Mouse (Mus musculus): Measurements from ENCODE around the gene Cdk4. TPM values are rescaled to one million over a fixed set of nuclear protein-coding genes. Genes with fewer than 3 reads are reported as not detected.

The Cdk4 gene
- polyA plus RNA-seq, 1 experiment = 724 TPM

DNA sequence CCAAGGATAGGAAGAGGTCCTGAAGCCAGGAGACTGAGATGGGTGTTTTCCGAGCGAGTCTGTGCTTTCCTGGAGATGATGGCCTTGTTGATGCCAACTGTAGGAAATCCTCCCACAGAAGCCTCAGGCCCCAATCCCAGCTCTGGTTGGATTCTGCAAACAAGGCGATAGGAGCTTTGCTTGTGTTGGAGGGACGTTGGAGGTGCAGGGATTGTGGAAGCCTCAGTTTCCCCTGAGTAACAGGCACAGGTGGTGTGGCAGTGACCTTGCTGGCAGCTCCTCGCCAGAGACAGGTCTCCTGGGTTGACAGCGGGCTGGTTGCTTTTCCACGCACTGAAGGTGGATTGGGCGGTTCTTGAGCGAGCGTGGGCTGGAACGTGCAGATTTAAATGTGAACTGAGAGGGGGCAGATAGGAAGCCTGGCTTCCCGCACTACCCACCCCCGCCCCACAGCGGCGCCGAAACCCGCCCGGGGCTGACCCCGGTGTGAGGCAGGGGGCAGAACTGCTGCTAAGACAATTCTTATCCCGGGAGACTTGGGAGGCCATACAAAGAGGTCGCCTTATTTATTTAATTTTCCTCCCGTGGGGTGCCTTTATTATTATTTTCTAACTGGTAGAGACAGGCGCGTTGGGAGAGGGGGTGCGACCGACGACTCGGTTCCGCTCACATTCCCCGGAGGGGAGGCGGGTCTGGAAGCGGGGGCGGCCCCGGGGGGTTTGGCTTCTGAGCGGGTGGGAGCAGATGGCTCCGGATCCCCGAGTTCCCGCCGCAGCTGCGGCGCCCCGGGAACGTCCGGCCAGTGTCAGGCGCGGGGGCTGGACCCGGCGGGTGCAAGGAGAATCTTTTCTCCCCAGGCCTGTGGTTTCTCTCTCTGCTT lies 17.8 kb downstream of the Cdk4 start:
- H3K4me1 ChIP-seq (ENCODE audit: control insufficient read depth, insufficient read depth, low read length) = 0 out of 2 replicates have a peak, but pooled peaks cover 1% of the 10 kb centered on the region
- TF ChIP-seq POLR2A (IDR thresholded peaks at IDR 0.05; ENCODE audit: low read depth, low read length) (no peak), CTCF (IDR thresholded peaks at IDR 0.05; ENCODE audit: borderline replicate concordance, insufficient read depth, low read length) (no peak)
- H3K4me3 ChIP-seq (ENCODE audit: insufficient read depth, low read length) = no peak overlapping the region
- no peak overlapping the region for H3K27ac ChIP-seq (ENCODE audit: insufficient read depth, low read length)

- H3K4me3 ChIP-seq (ENCODE audit: insufficient read depth, low read length) = no peak overlapping the region
- H3K4me1 ChIP-seq (ENCODE audit: control insufficient read depth, insufficient read depth, low read length) = 0 out of 2 replicates have a peak, but pooled peaks cover 1% of the 10 kb centered on the region
- no peak for TF ChIP-seq CTCF (IDR thresholded peaks at IDR 0.05; ENCODE audit: borderline replicate concordance, insufficient read depth, low read length)
- no peak for TF ChIP-seq POLR2A (IDR thresholded peaks at IDR 0.05; ENCODE audit: low read depth, low read length)
These were observed 18.8 kb downstream of the Cdk4 start for GRCm38 (mm10) chr10:127081996-127082620.

GRCm38 (mm10) chr10:127083292-127083914 lies 20.1 kb downstream of the Cdk4 start:
- TF ChIP-seq POLR2A (IDR thresholded peaks at IDR 0.05; ENCODE audit: low read depth, low read length) (no peak), CTCF (IDR thresholded peaks at IDR 0.05; ENCODE audit: borderline replicate concordance, insufficient read depth, low read length) (no peak)
- Histone ChIP-seq H3K4me3 (ENCODE audit: insufficient read depth, low read length) (no peak overlapping the region), H3K27ac (ENCODE audit: insufficient read depth, low read length) (no peak overlapping the region), H3K4me1 (ENCODE audit: control insufficient read depth, insufficient read depth, low read length) (0 out of 2 replicates have a peak, but pooled peaks cover 1% of the 10 kb centered on the region)

More at GRCm38 (mm10) chr10:127081996-127082620, 18.8 kb downstream of the Cdk4 start:
- no peak overlapping the region for H3K27ac ChIP-seq (ENCODE audit: insufficient read depth, low read length)

- Histone ChIP-seq H3K4me3 (ENCODE audit: insufficient read depth, low read length) (no peak overlapping the region), H3K4me1 (ENCODE audit: control insufficient read depth, insufficient read depth, low read length) (no peaks in the 10 kb centered on the region), H3K27ac (ENCODE audit: insufficient read depth, low read length) (no peak overlapping the region)
- TF ChIP-seq CTCF (IDR thresholded peaks at IDR 0.05; ENCODE audit: borderline replicate concordance, insufficient read depth, low read length) (no peak), POLR2A (IDR thresholded peaks at IDR 0.05; ENCODE audit: low read depth, low read length) (no peak)
These were observed 20.6 kb downstream of the Cdk4 start for GRCm38 (mm10) chr10:127083915-127084306.

DNA sequence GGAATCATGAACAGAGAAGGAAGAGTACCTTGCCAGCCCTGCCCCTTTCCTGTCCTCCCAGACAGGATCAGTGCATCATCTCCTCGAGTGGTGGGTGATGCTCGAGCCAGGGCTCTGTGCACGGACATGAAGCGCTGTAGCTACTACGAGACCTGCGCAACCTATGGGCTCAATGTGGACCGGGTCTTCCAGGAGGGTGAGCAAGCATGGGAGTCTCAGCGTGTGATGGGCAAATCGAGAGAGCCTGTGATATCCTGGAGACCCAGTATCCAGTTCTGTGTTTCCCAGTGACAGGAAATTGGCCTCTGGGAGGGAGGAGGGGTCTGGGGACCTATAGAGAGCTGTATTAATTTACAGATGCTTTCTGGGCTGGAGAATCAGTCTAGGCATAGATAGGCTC lies 21.7 kb downstream of the Cdk4 start:
- TF ChIP-seq POLR2A (IDR thresholded peaks at IDR 0.05; ENCODE audit: low read depth, low read length) (no peak), CTCF (IDR thresholded peaks at IDR 0.05; ENCODE audit: borderline replicate concordance, insufficient read depth, low read length) (no peak)
- H3K4me1 ChIP-seq (ENCODE audit: control insufficient read depth, insufficient read depth, low read length) = no peaks in the 10 kb centered on the region
- no peak overlapping the region for H3K27ac ChIP-seq (ENCODE audit: insufficient read depth, low read length)

GRCm38 (mm10) chr10:127085633-127086032 lies 22.3 kb downstream of the Cdk4 start:
- no peaks in the 10 kb centered on the region for H3K4me1 ChIP-seq (ENCODE audit: control insufficient read depth, insufficient read depth, low read length)
- TF ChIP-seq CTCF (IDR thresholded peaks at IDR 0.05; ENCODE audit: borderline replicate concordance, insufficient read depth, low read length) (no peak), POLR2A (IDR thresholded peaks at IDR 0.05; ENCODE audit: low read depth, low read length) (no peak)
- H3K4me3 ChIP-seq (ENCODE audit: insufficient read depth, low read length) = no peak overlapping the region
- H3K27ac ChIP-seq (ENCODE audit: insufficient read depth, low read length) = no peak overlapping the region

More for the DNA sequence above, 21.7 kb downstream of the Cdk4 start:
- no peak overlapping the region for H3K4me3 ChIP-seq (ENCODE audit: insufficient read depth, low read length)

- Histone ChIP-seq H3K4me1 (ENCODE audit: control insufficient read depth, insufficient read depth, low read length) (peaks cover 7% of the 10 kb centered on the region), H3K27ac (ENCODE audit: insufficient read depth, low read length) (no peak overlapping the region), H3K4me3 (ENCODE audit: insufficient read depth, low read length) (no peak overlapping the region)
- TF ChIP-seq CTCF (IDR thresholded peaks at IDR 0.05; ENCODE audit: borderline replicate concordance, insufficient read depth, low read length) = no peak
- no peak for TF ChIP-seq POLR2A (IDR thresholded peaks at IDR 0.05; ENCODE audit: low read depth, low read length)
These were observed 27.5 kb downstream of the Cdk4 start for GRCm38 (mm10) chr10:127090560-127091411.

DNA sequence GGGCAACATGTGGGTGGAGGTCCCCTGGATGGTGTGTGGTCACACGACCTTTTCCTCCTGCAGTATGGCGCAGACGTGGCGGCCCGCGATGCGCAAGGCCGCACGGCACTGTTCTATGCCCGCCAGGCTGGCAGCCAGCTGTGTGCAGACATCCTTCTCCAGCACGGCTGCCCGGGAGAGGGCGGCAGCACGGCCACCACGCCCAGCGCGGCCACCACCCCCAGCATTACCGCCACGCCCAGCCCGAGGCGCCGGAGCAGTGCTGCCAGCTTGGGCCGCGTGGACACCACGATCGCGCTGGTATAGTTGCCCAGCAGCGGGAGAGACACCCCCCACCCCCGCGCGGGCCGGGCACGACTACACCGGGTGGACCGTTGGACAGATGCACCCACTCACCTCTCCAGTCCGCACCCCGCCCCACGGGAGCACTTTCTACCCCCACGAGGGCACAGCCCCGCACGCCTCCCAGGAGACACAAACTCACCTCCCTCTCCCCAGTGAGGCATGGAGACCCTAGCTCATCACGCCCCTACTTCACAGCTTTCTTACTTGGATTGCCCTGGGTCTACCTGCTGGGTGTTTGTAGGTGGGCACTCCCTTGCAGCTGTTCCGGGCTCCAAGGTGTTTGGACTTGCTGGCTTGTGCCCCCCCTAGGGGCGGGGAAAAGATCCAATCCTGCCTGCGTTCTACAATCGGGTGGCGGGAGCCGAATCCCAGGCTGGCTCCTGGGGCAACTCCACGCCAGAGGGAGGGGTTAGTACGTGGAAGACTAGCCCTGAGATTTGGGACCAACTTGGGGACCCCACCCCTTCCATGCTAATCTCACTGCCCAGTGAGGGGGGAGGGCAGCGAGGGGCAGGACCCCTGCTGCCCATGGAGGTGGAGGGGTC lies 28.4 kb downstream of the Cdk4 start:
- no peak overlapping the region for H3K4me3 ChIP-seq (ENCODE audit: insufficient read depth, low read length)
- peaks cover 7% of the 10 kb centered on the region for H3K4me1 ChIP-seq (ENCODE audit: control insufficient read depth, insufficient read depth, low read length)
- no peak overlapping the region for H3K27ac ChIP-seq (ENCODE audit: insufficient read depth, low read length)
- TF ChIP-seq CTCF (IDR thresholded peaks at IDR 0.05; ENCODE audit: borderline replicate concordance, insufficient read depth, low read length) = no peak
- TF ChIP-seq POLR2A (IDR thresholded peaks at IDR 0.05; ENCODE audit: low read depth, low read length) = no peak
